Mouse (Mus musculus) ES-CJ7 (cell line): ENCODE results near the gene Tmem171.

Experiments
- DNase-seq: peaks from one replicate; pipeline ENCODE4 v3.0.0; 2011; ENCODE audit warnings: low read depth, low spot score

Tmem171 gene

DNA sequence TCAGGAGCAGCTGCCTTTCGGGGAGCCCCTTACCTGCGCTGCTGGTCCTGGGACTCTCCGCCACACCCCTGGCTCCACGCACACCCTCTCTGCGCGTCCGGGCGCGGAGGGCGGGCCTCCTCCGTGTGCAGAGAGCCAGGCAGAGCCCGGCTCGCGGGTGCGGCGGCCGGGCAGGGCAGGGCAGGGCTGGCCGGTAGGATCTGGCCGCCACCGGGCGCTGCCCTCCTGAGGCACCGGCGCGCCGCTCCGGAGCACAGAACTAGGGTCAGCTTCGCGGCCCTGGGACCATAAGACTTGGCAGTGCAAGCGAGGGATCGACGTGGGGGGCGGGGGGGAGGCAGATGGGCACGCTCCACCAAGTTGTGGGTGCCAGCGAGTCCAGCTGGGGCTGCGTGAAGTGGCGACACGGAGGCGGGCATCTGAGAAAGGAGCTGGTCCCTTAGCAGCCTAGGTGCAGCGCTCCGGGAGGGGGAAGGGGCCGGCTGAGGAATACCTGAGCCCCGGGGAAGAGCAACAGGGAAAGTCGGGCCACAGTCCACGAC is at the start of gene Tmem171:
TSS of gene Tmem171 (minus strand) at position 62 of the 542 bp plus-strand sequence.
- no peak for DNase-seq

DNA sequence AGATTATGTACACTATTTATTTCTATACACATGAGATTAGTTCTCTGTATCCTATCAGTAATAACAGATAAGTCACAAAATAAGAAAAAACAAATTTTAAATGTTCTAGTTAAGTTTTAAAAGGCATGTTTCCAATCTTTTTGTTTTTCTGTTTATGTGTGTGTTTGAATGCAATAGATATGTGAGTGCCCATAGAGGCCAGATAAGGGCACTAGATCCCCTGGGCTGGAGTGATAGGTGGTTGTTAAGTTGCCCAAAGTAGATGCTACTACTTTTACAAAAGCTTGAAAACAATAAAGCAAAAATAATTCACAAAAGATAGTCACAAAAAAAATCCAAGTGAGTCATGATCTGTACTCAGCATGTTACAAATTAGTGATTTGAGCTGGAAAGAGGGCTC is 49.2 kb upstream of the Tmem171 start:
- no peak for DNase-seq

DNA sequence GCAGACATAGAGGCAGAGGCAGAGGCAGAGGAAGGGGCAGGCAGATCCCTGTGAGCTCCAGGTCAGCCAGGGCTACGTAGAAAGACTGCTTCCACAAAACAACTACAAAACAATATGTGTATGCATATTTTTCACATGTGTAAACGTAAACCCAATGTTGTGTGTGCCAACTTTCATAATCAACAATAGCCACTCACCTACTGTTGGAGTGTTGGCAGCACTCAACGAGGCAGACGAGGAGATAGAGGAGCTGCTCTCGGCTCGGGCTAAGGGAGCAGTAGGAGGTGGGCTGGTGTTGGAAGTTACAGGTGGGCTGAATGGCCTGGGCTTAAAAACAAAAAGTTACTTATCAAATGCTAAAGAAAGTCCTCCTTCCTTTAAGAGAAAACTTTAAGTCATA is 48.6 kb upstream of the Tmem171 start:
- no peak for DNase-seq

DNA sequence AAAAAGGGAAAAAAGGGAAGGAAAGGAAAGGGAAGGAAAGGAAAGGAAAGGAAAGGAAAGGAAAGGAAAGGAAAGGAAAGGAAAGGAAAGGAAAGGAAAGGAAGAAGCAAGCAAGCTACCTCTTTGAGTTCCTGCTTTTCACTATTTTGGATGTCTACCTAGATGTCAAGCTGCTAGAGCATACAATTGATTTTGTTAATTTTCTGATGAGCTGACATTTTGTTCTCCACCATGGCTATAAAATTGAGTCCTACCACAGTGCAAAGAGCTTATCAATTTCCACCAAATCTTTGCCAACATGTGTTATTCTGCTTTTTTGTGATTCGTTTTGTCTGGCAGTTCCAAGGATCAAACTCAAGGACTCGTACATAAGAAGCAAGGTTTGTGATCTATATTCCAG is 43.6 kb upstream of the Tmem171 start:
- no peak for DNase-seq

DNA sequence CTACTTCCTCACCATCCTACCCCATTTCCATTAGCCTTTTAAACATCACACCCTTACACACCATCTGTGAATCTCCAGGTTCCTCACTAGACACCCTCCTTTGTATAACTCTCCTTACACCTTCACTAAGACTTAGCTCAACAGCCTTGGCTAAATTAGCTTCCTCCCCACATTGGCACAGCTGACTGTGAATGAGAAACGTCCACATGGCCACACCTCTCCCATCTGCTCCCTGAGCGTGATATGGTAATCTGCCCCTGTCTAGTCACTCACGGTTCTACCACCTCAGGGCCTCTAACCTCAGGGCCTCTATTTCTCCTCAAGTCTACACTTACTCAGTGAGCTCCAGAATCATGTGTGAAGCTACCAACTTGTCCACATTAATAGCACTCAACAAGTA is 38.7 kb upstream of the Tmem171 start:
- no peak for DNase-seq

DNA sequence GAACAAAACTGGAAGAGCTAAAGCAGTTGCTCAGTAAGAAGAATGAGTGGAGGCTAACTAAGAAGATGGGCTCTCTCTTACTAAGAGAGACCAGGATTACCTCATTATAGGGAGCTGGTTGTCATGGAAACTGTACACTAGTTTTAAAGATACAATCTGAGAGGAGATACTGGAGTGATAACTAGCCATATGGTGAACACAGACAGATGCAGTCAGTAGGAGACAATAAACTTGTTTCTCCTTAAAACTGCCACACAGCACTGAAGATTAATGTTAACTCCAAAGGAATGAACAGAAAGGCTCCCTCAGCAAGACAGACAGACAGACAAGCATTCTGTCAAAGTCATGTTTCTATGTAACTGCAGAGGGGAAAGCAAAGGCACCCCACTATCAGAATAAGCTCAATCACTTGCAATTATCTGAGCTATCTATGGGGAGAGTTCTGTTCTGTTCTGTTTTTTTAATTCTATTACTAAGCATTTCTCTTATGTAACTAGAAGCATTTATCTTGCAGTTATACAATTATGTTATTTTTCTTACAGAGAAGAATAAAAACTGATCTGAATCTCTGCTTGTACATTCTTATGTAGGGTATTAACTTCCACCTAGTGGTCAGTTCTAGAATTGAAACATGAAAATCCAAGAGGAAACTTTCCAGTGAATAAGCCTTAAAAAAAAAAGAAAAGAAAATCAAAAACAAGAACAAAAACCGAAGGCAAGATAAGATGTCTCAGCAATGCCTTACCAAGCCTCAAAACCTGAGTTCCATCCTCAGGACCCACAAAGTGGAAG is 34.8 kb upstream of the Tmem171 start:
- DNase-seq = no peak

DNA sequence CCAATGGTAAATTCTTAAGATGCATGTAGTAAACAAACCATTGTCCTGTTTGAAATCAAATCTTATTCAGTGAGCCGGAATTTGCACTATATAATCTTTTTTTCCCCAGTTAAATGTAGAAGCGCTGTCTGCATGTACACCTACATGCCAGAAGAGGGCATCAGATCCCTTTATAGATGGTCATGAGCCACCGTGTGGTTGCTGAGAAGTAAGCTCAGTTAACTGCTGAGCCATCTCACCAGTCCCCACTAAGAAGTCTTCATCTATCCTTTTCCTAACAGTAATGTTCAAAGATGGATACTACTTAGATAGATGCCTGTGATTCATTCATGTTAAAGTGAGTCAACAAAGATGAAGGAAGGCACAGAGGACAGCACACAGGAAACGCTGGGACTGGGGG is 31.9 kb upstream of the Tmem171 start:
- DNase-seq = peak; percentile 53

DNA sequence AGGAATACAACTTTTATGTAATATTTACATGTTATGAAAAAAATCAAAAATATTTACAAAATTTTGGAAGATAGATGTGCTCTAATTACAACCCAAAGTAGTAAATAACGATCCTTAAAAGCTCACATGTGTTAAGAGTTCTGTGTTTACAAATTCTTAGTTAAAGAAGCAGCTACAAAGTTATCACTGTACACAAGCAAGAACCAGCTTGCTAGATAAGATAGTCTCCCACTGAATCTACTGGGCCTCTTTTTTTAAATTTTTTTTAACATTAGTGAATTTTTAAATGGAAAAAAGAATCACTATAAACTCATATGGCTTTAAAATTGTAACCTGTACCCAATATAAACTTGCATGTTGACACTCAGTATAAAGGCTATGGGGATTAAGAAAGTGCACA is 28.8 kb upstream of the Tmem171 start:
- no peak for DNase-seq

DNA sequence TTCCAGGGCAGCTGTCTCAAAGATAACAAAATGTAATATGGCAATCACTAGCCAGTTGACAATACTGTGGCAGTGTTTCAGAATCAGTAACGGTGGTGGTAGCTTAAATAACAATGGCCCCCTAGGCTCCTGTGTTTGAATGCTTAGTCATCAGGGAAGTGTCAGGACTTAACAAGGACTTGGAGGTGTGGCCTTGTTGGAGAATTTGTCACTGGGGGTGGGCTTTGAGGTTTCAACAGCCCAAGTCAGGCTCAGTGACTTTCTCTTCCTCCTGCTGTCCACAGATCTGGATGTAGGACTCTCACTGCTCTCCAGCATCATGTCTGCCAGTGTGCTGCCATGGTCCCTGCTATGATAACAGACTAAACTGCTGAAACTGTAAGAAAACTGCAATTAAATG is 27.7 kb upstream of the Tmem171 start:
- peak; percentile 77 for DNase-seq

DNA sequence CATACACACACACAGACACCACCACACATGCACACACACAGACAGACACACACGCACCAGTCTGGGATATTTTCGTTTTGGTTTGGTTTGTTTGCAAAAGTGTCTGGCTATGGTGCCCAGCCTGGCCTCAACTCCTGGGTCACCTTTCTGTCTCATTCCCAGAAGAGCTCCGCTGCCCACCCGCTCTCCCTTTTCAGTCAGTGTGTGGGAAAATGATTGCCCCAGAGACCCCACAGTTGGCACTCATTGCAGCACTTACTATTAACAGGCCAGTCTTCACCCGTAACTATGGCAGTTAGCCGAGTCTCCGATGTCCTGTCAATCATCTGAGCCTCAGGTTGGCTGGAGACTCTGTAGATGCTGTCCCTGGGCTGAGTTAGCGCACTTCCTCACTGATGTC is 21.5 kb upstream of the Tmem171 start:
- no peak for DNase-seq

DNA sequence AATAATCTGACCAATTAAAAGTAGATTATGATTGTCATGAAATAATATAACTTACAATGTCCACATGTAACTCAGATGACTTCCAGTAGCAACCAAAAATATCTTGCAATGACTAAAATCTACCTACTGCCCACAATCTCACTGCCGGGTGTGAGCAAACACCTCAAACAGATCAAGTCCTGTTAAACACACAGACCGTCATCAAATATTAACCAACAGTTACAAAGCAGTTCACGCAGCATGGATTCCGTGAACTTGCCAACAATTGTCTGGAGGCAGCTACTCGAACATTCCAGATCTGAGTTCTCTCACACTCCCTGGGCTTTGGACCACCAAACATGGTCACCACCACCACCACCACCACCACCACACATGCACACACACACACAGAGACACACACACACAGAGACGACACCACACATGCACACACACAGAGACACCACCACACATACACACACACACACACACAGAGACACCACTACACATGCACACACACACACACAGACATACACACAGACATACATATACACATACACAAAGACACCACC is 20.9 kb upstream of the Tmem171 start:
- no peak for DNase-seq

DNA sequence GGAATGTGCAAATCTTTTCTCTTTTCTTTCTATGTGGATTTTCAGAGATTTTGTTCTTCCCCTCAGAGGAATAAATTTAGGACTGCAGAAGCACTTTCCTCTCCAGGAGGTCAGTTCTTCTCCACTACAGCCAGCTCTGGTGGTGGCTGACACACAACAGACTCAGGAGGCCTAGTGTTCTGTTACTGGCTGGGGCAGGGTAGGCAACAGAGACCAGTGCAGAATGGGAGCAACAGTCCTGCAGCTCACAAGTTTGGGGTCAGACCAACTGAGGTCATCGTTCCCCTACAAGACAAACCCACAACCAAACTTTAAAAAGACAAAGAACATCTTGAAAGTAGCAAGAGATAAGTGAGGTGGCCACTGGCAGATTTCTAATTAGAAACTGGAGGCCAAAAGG is 16.0 kb upstream of the Tmem171 start:
- no peak for DNase-seq

DNA sequence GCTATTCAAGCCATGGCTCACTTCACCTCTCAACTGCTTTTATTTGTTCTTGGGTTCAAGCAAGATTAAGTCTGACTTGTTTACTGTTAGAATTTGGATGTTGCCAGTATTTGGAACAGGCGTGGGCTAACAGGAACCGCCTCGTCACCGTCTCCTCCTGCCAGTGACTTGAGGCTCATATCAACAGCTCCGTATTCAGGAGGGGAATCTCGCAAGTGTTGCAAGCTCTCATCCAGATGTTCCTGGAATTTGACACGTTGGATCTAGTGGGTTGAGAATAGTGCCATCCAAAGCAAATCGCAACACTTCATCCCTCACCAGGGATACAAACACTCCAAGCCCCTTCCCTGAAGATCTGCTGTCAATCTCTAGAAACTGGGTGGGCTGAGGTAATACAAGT is 15.6 kb upstream of the Tmem171 start:
- no peak for DNase-seq

DNA sequence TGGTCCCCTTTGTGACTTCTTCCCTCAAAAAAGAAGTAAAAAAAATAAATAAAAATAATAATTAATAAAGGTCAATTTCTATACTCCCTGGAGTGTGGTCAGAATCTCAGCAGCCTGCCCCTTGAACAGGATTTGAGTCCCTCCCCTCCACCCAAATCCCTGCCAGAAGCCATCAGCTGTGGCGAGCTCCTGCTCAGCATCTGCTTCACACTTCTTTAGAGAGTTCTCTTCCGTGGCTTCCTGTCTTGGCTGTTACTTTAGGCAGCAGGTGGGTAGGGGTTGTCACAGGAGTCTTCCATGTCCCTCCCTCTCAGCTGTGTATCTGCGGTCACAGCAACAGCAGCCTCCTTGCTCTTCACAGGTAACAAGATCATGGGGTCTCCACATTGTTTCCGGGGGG is 10.9 kb upstream of the Tmem171 start:
- DNase-seq = no peak

DNA sequence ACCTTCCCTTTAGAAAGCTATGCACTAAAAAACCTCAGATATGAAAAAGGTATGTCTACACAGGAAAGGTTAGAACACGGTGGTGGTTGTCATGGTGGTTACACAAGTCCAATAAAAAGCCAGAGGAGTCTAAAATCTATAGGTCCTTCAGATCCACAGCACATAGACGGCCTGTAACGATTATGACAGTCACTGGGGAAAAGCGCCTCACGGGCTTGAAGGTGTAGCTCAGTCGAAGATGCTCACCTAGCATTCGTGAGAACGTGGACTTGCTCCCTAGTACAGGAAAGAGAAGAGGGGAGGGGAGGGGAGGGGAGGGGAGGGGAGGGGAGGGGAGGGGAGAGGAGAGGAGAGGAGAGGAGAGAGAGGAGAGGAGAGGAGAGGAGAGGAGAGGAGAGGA is 9.2 kb upstream of the Tmem171 start:
- no peak for DNase-seq

DNA sequence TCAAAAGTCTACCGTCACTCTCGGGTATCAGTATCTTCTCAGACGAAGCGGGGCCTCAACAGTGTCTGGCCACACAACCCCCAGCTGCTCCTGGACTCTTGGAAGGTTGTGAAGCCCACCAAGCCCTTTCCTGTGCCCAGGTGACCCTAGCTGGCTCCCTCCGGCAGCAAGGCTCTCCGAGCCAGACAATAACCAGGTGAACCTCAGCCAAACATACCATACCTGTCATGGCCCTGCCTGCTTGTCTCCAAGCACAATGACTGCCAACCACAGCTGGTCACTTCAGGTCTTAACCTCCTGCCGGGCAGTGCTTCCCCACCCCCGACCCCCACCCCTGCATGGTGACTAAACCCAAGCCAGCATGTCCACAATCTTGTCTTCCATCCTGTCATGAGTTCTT is 7.7 kb upstream of the Tmem171 start:
- DNase-seq = no peak

DNA sequence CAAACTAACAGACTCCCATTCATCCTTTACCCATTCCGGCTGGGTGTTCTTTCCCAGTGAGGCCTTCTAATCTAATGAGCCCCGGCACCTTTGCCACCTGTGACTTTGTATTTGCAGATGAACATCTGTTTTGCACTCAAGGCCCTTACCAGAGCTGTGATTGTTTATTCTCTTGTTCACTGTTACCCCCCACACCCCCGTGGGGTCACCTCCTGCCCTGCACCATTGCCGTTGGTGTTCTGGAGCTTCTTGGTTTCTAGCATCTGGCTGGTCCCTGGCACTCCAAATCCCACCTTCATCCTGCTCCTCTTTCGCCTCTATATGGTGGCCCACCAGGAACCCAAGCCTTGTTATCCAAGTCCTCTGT is 6.7 kb upstream of the Tmem171 start:
- DNase-seq = no peak

DNA sequence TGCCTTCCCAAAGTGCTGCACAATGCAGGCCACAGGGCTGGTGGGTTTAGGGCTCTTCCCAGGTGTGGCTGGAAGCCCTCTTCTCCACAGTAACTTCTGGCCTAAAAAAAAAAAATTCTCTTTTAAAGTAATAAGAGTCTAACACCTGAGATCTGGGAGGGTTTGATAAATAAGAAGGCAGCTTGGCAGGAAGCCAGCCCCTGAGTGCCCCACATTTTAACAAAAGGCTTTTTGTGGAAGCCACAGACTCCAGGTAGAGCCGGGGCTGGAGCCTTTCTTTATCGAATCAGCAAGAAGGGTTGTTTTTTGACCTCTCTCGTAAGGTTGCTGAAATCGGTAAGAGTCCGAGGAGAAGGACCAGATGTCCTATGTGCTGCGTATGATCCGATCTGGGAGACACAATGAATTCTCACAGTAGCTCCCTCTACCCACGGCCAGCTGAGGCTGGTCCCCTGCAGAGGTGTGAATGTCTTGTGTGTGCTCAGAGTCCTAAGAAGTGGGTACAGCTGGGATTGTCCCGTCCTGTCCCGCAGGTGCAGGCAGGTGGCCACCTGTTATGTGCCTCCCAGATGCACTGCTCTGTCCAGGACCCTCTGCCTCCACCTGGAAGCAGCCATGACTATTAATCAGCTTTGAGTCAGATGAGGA is 6.2 kb upstream of the Tmem171 start:
- no peak for DNase-seq

DNA sequence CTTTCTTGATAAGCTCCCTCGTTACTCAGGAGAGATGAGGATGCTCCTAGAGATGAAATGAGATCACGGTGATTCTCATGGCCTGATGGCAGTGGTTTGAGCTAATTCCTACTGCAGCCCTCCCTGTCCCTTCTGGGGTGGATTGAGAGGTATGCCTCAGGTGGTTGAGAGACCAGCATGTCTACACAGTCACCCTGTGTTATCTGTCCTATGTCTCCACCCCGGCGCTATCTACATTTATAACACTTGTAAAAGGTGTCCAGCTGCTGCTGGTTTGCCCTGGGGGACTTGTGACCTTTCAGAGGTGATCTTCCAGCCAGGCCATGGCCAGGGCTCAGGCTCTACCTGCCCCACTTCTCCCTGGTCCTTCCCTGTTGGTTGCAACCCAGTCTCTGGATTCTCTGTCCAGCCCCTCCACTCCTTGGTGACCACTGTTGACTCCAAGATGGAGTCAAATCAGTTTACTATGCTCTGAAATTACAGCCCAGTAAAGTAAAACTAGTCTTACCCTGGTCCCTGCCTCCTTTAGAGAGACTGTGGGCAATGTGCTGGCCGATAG is 5.4 kb upstream of the Tmem171 start:
- no peak for DNase-seq

DNA sequence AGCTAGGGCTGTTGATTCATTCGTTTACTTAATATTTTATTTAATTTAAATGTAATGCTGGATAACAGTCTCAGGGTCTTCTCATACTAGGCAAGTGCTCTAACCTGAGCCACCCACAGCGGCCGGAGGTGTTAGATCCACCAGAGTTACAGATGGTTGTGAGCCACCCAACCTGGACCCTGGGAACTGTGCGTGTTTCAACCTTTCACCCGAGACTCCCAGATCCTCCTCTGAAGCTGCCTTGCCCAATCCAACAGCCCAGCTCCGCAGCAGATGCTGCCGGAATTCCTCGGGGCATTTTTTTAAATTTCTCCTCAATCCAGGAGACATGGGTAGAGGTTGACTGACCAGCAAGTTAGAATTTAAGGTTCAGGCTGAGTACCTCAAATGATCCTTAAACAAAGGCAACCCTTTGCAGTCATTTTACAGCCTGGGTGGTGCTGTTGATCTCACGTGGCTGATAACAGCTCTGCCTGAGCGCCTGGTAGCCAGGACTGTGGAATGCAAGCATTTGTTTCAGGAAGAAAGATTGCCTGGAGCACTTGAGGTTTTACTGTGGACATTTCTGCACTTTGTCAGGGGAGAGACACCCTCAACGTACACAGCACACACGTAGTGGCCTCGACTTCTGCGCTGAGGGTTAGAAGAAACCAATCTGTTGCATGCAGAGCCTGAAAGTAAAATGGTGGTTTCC is 4.6 kb upstream of the Tmem171 start:
- DNase-seq = no peak

DNA sequence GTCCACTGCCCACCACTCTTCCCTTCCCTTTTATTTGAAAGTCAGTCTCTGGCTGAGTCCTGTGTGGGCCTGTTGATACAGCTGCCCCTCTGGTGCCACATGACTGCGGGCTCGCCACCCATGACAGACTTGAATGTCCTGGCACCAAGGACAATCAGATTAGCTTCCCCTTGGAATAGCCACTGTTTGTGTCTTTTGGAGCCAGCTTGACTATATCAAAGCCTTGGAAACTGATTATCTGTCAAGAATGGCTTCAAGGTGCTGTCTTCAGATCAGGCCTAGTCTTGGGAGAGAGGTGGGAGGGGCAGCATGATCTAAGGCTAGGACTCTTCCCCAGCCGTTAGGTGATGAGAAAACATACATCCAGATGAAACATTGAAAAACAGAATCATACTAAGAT is 2.1 kb upstream of the Tmem171 start:
- no peak for DNase-seq

DNA sequence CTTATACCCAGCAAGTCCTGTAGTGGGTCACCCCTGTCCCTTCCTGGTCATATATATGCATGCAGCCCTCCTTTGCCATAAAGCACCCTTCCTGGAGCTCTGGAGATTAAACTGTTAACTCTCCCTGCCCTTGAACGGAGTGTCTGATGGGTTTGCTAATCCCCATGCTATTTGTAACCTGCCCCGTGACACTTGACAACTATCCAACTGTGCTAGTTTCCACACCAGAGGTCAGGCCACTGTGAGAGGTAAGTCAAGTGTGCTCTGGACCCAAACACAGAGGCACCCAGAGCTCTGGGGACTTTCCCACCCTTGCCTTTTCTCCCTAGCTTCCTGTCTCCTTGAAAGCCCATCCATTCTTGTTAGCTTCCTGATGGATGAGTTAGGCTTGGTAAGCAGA is 912 bp upstream of the Tmem171 start:
- no peak for DNase-seq
